Mouse (Mus musculus) hindbrain, embryonic 10.5 days (tissue): ENCODE results near the gene Fbxl18. TPM values are rescaled to one million over a fixed set of nuclear protein-coding genes. Genes with fewer than 3 reads are reported as not detected.

Experiments
- DNase-seq: peaks from one replicate; pipeline ENCODE4 v3.0.0-alpha.2; 2017; ENCODE audit warnings: low spot score
- H3K27ac ChIP-seq: fragments of 300-500 bp; sonication (generic); 2 replicates; pipeline ENCODE4 v1.5.1; 2016; ENCODE audit warnings: mild to moderate bottlenecking, moderate library complexity
- H3K27me3 ChIP-seq: fragments of 300-500 bp; sonication (generic); 2 replicates; pipeline ENCODE4 v1.6.1; 2016; ENCODE audit warnings: mild to moderate bottlenecking; ENCODE audit not compliant: poor library complexity, insufficient read depth, severe bottlenecking
- H3K36me3 ChIP-seq: fragments of 300-500 bp; sonication (generic); 2 replicates; pipeline ENCODE4 v1.6.1; 2016; ENCODE audit warnings: mild to moderate bottlenecking, moderate library complexity
- H3K4me1 ChIP-seq: fragments of 300-500 bp; sonication (generic); replicated peaks from 2 replicates; pipeline ENCODE4 v1.6.1; 2016; ENCODE audit warnings: mild to moderate bottlenecking
- H3K4me3 ChIP-seq: fragments of 300-500 bp; sonication (generic); 2 replicates; pipeline ENCODE4 v1.5.1; 2016; ENCODE audit warnings: mild to moderate bottlenecking, moderate library complexity
- H3K9me3 ChIP-seq: fragments of 300-500 bp; sonication (generic); 2 replicates; pipeline ENCODE4 v1.6.1; 2016; ENCODE audit warnings: mild to moderate bottlenecking, moderate library complexity
- WGBS: fragments of 180-500 bp; shearing (Covaris S2); methylation state at CpG from one replicate; pipeline ENCODE4 v1.1.7; 2016; 5-methylcytosine and 5-hydroxymethylcytosine counted together
- polyA plus RNA-seq: library from polyadenylated mRNA; unstranded; fragments of >200 nt; fragmentation: Nextera tagmentation; extraction: Ambion mirVana; gene quantifications from 2 replicates; pipeline ENCODE4 v1.2.1, GENCODE M21; 2016

The Fbxl18 gene
- polyA plus RNA-seq, 1 experiment from 2014 or later = 24.2 TPM

- Histone ChIP-seq H3K4me3 (peak overlapping the region; percentile 20; the same call in 1 of the 2 replicates), H3K9me3 (no peaks in the 10 kb centered on the region), H3K36me3 (no peaks in the 10 kb centered on the region), H3K27ac (peak overlapping the region; percentile 78), H3K4me1 (peaks cover 33% of the 10 kb centered on the region), H3K27me3 (peaks cover 21% of the 10 kb centered on the region)
- WGBS = 14% methylated on average over 13 of the region's 13 CpGs
- peak; percentile 52 for DNase-seq
These were observed 31.2 kb upstream of the Fbxl18 start for GRCm38 (mm10) chr5:142926204-142926939.

GRCm38 (mm10) chr5:142924336-142924959 lies 29.2 kb upstream of the Fbxl18 start:
- Histone ChIP-seq H3K27me3 (peaks cover 18% of the 10 kb centered on the region), H3K4me3 (no peak overlapping the region), H3K36me3 (no peaks in the 10 kb centered on the region), H3K27ac (0 out of 2 replicates have a peak overlapping the region, but pooled peaks have one; percentile 35), H3K4me1 (peaks cover 40% of the 10 kb centered on the region), H3K9me3 (no peaks in the 10 kb centered on the region)
- WGBS = 82% methylated on average over 12 of the region's 12 CpGs
- no peak for DNase-seq

- H3K4me3 ChIP-seq = no peak overlapping the region
- DNase-seq = no peak
- no peaks in the 10 kb centered on the region for H3K36me3 ChIP-seq
- H3K9me3 ChIP-seq = no peaks in the 10 kb centered on the region
- WGBS = 84% methylated on average over 3 of the region's 3 CpGs
- peaks cover 12% of the 10 kb centered on the region for H3K27me3 ChIP-seq
- peaks cover 33% of the 10 kb centered on the region for H3K4me1 ChIP-seq
- no peak overlapping the region for H3K27ac ChIP-seq
These were observed 28.6 kb upstream of the Fbxl18 start for GRCm38 (mm10) chr5:142923781-142924180.

- Histone ChIP-seq H3K9me3 (no peaks in the 10 kb centered on the region), H3K27me3 (no peaks in the 10 kb centered on the region), H3K36me3 (no peaks in the 10 kb centered on the region), H3K27ac (no peak overlapping the region), H3K4me1 (peaks cover 26% of the 10 kb centered on the region), H3K4me3 (no peak overlapping the region)
- no peak for DNase-seq
- WGBS = 87% methylated on average over 5 of the region's 5 CpGs
These were observed 27.0 kb upstream of the Fbxl18 start for GRCm38 (mm10) chr5:142922251-142922650.

GRCm38 (mm10) chr5:142921074-142921459 lies 25.8 kb upstream of the Fbxl18 start:
- H3K27me3 ChIP-seq = no peaks in the 10 kb centered on the region
- H3K36me3 ChIP-seq = no peaks in the 10 kb centered on the region
- H3K4me3 ChIP-seq = no peak overlapping the region
- no peak overlapping the region for H3K27ac ChIP-seq
- no peak for DNase-seq
- no peaks in the 10 kb centered on the region for H3K9me3 ChIP-seq
- 80% methylated on average over 6 of the region's 6 CpGs for WGBS
- H3K4me1 ChIP-seq = peaks cover 16% of the 10 kb centered on the region

- Histone ChIP-seq H3K9me3 (no peaks in the 10 kb centered on the region), H3K4me1 (0 out of 2 replicates have a peak, but pooled peaks cover 11% of the 10 kb centered on the region), H3K36me3 (no peaks in the 10 kb centered on the region), H3K4me3 (no peak overlapping the region), H3K27ac (no peak overlapping the region), H3K27me3 (no peaks in the 10 kb centered on the region)
- no peak for DNase-seq
- 71% methylated on average over 8 of the region's 8 CpGs for WGBS
These were observed 25.3 kb upstream of the Fbxl18 start for GRCm38 (mm10) chr5:142920311-142921073.

GRCm38 (mm10) chr5:142917402-142917801 lies 22.2 kb upstream of the Fbxl18 start:
- 93% methylated on average over 8 of the region's 8 CpGs for WGBS

GRCm38 (mm10) chr5:142916593-142916992 lies 21.4 kb upstream of the Fbxl18 start:
- Histone ChIP-seq H3K27me3 (no peaks in the 10 kb centered on the region), H3K4me1 (0 out of 2 replicates have a peak, but pooled peaks cover 8% of the 10 kb centered on the region), H3K4me3 (no peak overlapping the region), H3K27ac (no peak overlapping the region), H3K9me3 (no peaks in the 10 kb centered on the region), H3K36me3 (no peaks in the 10 kb centered on the region)
- no peak for DNase-seq
- 80% methylated on average over 7 of the region's 7 CpGs for WGBS

More at GRCm38 (mm10) chr5:142917402-142917801, 22.2 kb upstream of the Fbxl18 start:
- Histone ChIP-seq H3K27me3 (no peaks in the 10 kb centered on the region), H3K4me3 (no peak overlapping the region), H3K27ac (no peak overlapping the region), H3K36me3 (no peaks in the 10 kb centered on the region), H3K4me1 (0 out of 2 replicates have a peak, but pooled peaks cover 6% of the 10 kb centered on the region), H3K9me3 (no peaks in the 10 kb centered on the region)
- no peak for DNase-seq

GRCm38 (mm10) chr5:142915231-142915630 lies 20.0 kb upstream of the Fbxl18 start:
- no peak for DNase-seq
- H3K4me1 ChIP-seq = peaks cover 4% of the 10 kb centered on the region
- H3K27me3 ChIP-seq = no peaks in the 10 kb centered on the region
- H3K4me3 ChIP-seq = no peak overlapping the region
- no peak overlapping the region for H3K27ac ChIP-seq
- WGBS = 89% methylated on average over 11 of the region's 11 CpGs
- H3K36me3 ChIP-seq = no peaks in the 10 kb centered on the region
- H3K9me3 ChIP-seq = no peaks in the 10 kb centered on the region

- H3K36me3 ChIP-seq = no peaks in the 10 kb centered on the region
- H3K27me3 ChIP-seq = no peaks in the 10 kb centered on the region
- H3K9me3 ChIP-seq = no peaks in the 10 kb centered on the region
- DNase-seq = no peak
- no peak overlapping the region for H3K4me3 ChIP-seq
- H3K4me1 ChIP-seq = peaks cover 29% of the 10 kb centered on the region
- no peak overlapping the region for H3K27ac ChIP-seq
- WGBS = 85% methylated on average over 4 of the region's 4 CpGs
These were observed 17.5 kb upstream of the Fbxl18 start for GRCm38 (mm10) chr5:142912739-142913138.

- Histone ChIP-seq H3K4me3 (no peak overlapping the region), H3K9me3 (no peaks in the 10 kb centered on the region), H3K36me3 (no peaks in the 10 kb centered on the region), H3K27me3 (no peaks in the 10 kb centered on the region), H3K4me1 (peaks cover 33% of the 10 kb centered on the region), H3K27ac (no peak overlapping the region)
- WGBS = 88% methylated on average over 3 of the region's 3 CpGs
- no peak for DNase-seq
These were observed 17.1 kb upstream of the Fbxl18 start for GRCm38 (mm10) chr5:142912320-142912719.

- Histone ChIP-seq H3K4me1 (peaks cover 39% of the 10 kb centered on the region), H3K9me3 (no peaks in the 10 kb centered on the region), H3K4me3 (no peak overlapping the region), H3K27ac (no peak overlapping the region), H3K27me3 (no peaks in the 10 kb centered on the region), H3K36me3 (no peaks in the 10 kb centered on the region)
- 84% methylated on average over 2 of the region's 2 CpGs for WGBS
- DNase-seq = no peak
These were observed 16.4 kb upstream of the Fbxl18 start for GRCm38 (mm10) chr5:142911629-142912028.
